Comparison of ENCODE assay signal across 8 mouse cellular contexts in genomic region chr11:73198190-73198589, GRCm38 (mm10). TPM values are rescaled to one million over a fixed set of nuclear protein-coding genes. Genes with fewer than 3 reads are reported as not detected.
DNase-seq lines count a peak whose midpoint lies in the region; ATAC-seq and TF ChIP-seq lines count a peak whose summit lies in the region.

No protein-coding gene starts in this region.

- peak overlapping the region; percentile 69 for H3K4me3 ChIP-seq in heart, embryonic 12.5 days
- H3K4me3 ChIP-seq in ES-Bruce4 (ENCODE audit: low read depth, low read length), result peak overlapping the region; percentile 91
- H3K4me3 ChIP-seq in forebrain, postnatal 0 days (ENCODE audit: low read depth, low read length), result peak overlapping the region; percentile 78
- H3K4me3 ChIP-seq in liver, postnatal 0 days (ENCODE audit: low read depth, low read length), result peak overlapping the region; percentile 71

- peaks cover 10% of the 10 kb centered on the region; the same call in 1 of the 2 replicates for H3K4me1 ChIP-seq in heart, embryonic 12.5 days (replicated peaks)
- H3K4me1 ChIP-seq in ES-Bruce4 (ENCODE audit: control insufficient read depth, insufficient read depth, low read length), result no peaks in the 10 kb centered on the region
- peaks cover 20% of the 10 kb centered on the region for H3K4me1 ChIP-seq in forebrain, postnatal 0 days (ENCODE audit: insufficient read depth)
- H3K4me1 ChIP-seq in liver, postnatal 0 days (ENCODE audit: insufficient read depth), result peaks cover 18% of the 10 kb centered on the region

- H3K9me3 ChIP-seq in heart, embryonic 12.5 days (replicated peaks), result no peaks in the 10 kb centered on the region
- H3K9me3 ChIP-seq in ES-Bruce4 (replicated peaks; ENCODE audit: control insufficient read depth, insufficient read depth, low read length, poor library complexity, severe bottlenecking), result no peaks in the 10 kb centered on the region
- no peaks in the 10 kb centered on the region for H3K9me3 ChIP-seq in forebrain, postnatal 0 days (ENCODE audit: low read length)
- no peaks in the 10 kb centered on the region for H3K9me3 ChIP-seq in liver, postnatal 0 days (ENCODE audit: low read length)

- peak overlapping the region; percentile 94 for H3K4me2 ChIP-seq in heart, embryonic 12.5 days
- H3K4me2 ChIP-seq in forebrain, postnatal 0 days (ENCODE audit: low read depth), result peak overlapping the region; percentile 97
- H3K4me2 ChIP-seq in liver, postnatal 0 days (ENCODE audit: low read depth, low read length), result peak overlapping the region; percentile 97

- no peak for ATAC-seq in heart, embryonic 12.5 days (ENCODE audit: insufficient number of reproducible peaks, low FRiP score)
- no peak for ATAC-seq in forebrain, postnatal 0 days
- ATAC-seq in liver, postnatal 0 days, result no peak
- ATAC-seq in monocyte, adult 5-6 weeks (replicated peaks; ENCODE audit: insufficient number of reproducible peaks, low FRiP score, low TSS enrichment, poor library complexity, severe bottlenecking), result no peak

- no peak for TF ChIP-seq EP300 in ES-Bruce4 (IDR thresholded peaks at IDR 0.05; ENCODE audit: insufficient read depth, low read depth, low read length)
- TF ChIP-seq EP300 in liver, postnatal 0 days (IDR thresholded peaks at IDR 0.05; ENCODE audit: low read depth), result no peak

- intact Hi-C loops in left cerebral cortex, postnatal 4 days (cut with DNase I), result no loop called here

- 2% methylated on average over 1 of the region's 1 CpGs for WGBS in heart, embryonic 12.5 days
- 12% methylated on average over 1 of the region's 1 CpGs for WGBS in forebrain, postnatal 0 days
- WGBS in liver, postnatal 0 days (ENCODE audit: insufficient replicate concordance), result 3% methylated on average over 1 of the region's 1 CpGs

- H3K9ac ChIP-seq in heart, embryonic 12.5 days, result peak overlapping the region; percentile 84
- H3K9ac ChIP-seq in ES-Bruce4 (ENCODE audit: low read depth, poor library complexity, severe bottlenecking), result peak overlapping the region; percentile 45
- H3K9ac ChIP-seq in forebrain, postnatal 0 days, result peak overlapping the region; percentile 68; the same call in 1 of the 2 replicates
- H3K9ac ChIP-seq in liver, postnatal 0 days (replicated peaks), result peak overlapping the region; percentile 87

- no peak overlapping the region for H3K27ac ChIP-seq in heart, embryonic 12.5 days (ENCODE audit: poor library complexity, severe bottlenecking)
- H3K27ac ChIP-seq in ES-Bruce4 (ENCODE audit: insufficient read depth, low read length), result no peak overlapping the region
- no peak overlapping the region for H3K27ac ChIP-seq in forebrain, postnatal 0 days (ENCODE audit: low read depth, low read length)
- H3K27ac ChIP-seq in liver, postnatal 0 days (ENCODE audit: low read depth), result no peak overlapping the region

- peaks cover 4% of the 10 kb centered on the region for H3K36me3 ChIP-seq in heart, embryonic 12.5 days
- H3K36me3 ChIP-seq in ES-Bruce4 (ENCODE audit: control insufficient read depth, insufficient read depth, low read length, poor library complexity, severe bottlenecking), result no peaks in the 10 kb centered on the region
- H3K36me3 ChIP-seq in forebrain, postnatal 0 days (ENCODE audit: insufficient read depth), result peaks cover 10% of the 10 kb centered on the region
- peaks cover 9% of the 10 kb centered on the region; the same call in 1 of the 2 replicates for H3K36me3 ChIP-seq in liver, postnatal 0 days (replicated peaks; ENCODE audit: insufficient read depth, low read length)

- no peak for DNase-seq in heart, postnatal 4 days
- DNase-seq in forebrain, postnatal 0 days, result no peak
- no peak for DNase-seq in liver, postnatal 0 days
- no peak for DNase-seq in left cerebral cortex, postnatal 4 days
- DNase-seq in thymus, postnatal 4 days, result no peak

- TF ChIP-seq POLR2A in ES-Bruce4 (IDR thresholded peaks at IDR 0.05; ENCODE audit: insufficient read depth, low read length), result no peak

- no peaks in the 10 kb centered on the region for H3K27me3 ChIP-seq in heart, embryonic 12.5 days (replicated peaks)
- no peaks in the 10 kb centered on the region for H3K27me3 ChIP-seq in ES-Bruce4 (ENCODE audit: control insufficient read depth, insufficient read depth, low read length, poor library complexity, severe bottlenecking)
- no peaks in the 10 kb centered on the region; the same call in 1 of the 2 replicates for H3K27me3 ChIP-seq in forebrain, postnatal 0 days (ENCODE audit: insufficient read depth, low read length)
- no peaks in the 10 kb centered on the region for H3K27me3 ChIP-seq in liver, postnatal 0 days (ENCODE audit: insufficient read depth, low read length)

- no peak for TF ChIP-seq CTCF in ES-Bruce4 (IDR thresholded peaks at IDR 0.05; ENCODE audit: low read depth, low read length)
- no peak for TF ChIP-seq CTCF in forebrain, postnatal 0 days (IDR thresholded peaks at IDR 0.05; ENCODE audit: low read depth)
- TF ChIP-seq CTCF in liver, postnatal 0 days (IDR thresholded peaks at IDR 0.05; ENCODE audit: low read depth), result no peak

RNA-seq across cellular contexts. Expression of gene Ctns, which starts 0.7 kb away (rescaled TPM):
- 13.9 and 15.9 TPM in 2 replicates for polyA plus RNA-seq in heart, embryonic 12.5 days (2016; fragmentation: Nextera tagmentation; extraction: Ambion mirVana)
- 1 to 10 TPM; 8.4 to 8.7 TPM for total RNA-seq in heart, postnatal 4 days (2021)
- 15.3 and 15.4 TPM in 2 replicates for polyA plus RNA-seq in ES-Bruce4 (2011; ENCODE audit: insufficient read depth, insufficient read length, low read depth, missing spikeins)
- total RNA-seq in forebrain, postnatal 0 days (2014; rRNA removed), result 15.3 and 17.0 TPM in 2 replicates
- polyA plus RNA-seq in forebrain, postnatal 0 days (2015; fragmentation: Nextera tagmentation; extraction: Ambion mirVana), result 9.6 and 12.7 TPM in 2 replicates
- polyA plus RNA-seq in liver, postnatal 0 days (2015; fragmentation: Nextera tagmentation; extraction: Ambion mirVana), result 7.3 and 8.4 TPM in 2 replicates
- 15.6 to 19.4 TPM (median 18.2 TPM) in 3 replicates for total RNA-seq in monocyte, adult 5-6 weeks (2017)
- total RNA-seq in left cerebral cortex, postnatal 4 days (2021), result 10 to 100 TPM; 17.7 to 21.1 TPM

RNA-seq across cellular contexts. Expression of gene Shpk, which starts 1.1 kb away (rescaled TPM):
- 0.36 and 0.54 TPM in 2 replicates for polyA plus RNA-seq in heart, embryonic 12.5 days (2016; fragmentation: Nextera tagmentation; extraction: Ambion mirVana)
- 1 to 10 TPM in 1 of 2 experiments, under 1 TPM in 1; 0.95 to 1.1 TPM for total RNA-seq in heart, postnatal 4 days (2021)
- 0.93 and 0.94 TPM in 2 replicates for polyA plus RNA-seq in ES-Bruce4 (2011; ENCODE audit: insufficient read depth, insufficient read length, low read depth, missing spikeins)
- 0.85 and 1.8 TPM in 2 replicates for total RNA-seq in forebrain, postnatal 0 days (2014; rRNA removed)
- polyA plus RNA-seq in forebrain, postnatal 0 days (2015; fragmentation: Nextera tagmentation; extraction: Ambion mirVana), result 1.5 and 2.2 TPM in 2 replicates
- polyA plus RNA-seq in liver, postnatal 0 days (2015; fragmentation: Nextera tagmentation; extraction: Ambion mirVana), result 8.1 and 8.2 TPM in 2 replicates
- 0.64 to 3.0 TPM (median 1.2 TPM) in 3 replicates for total RNA-seq in monocyte, adult 5-6 weeks (2017)
- total RNA-seq in left cerebral cortex, postnatal 4 days (2021), result 1 to 10 TPM; 1.1 to 1.2 TPM

RNA-seq across cellular contexts. Expression of gene Tax1bp3, which starts 21.3 kb away (rescaled TPM):
- polyA plus RNA-seq in heart, embryonic 12.5 days (2016; fragmentation: Nextera tagmentation; extraction: Ambion mirVana), result 239 and 249 TPM in 2 replicates
- 100 to 1,000 TPM; 109 to 112 TPM for total RNA-seq in heart, postnatal 4 days (2021)
- polyA plus RNA-seq in ES-Bruce4 (2011; ENCODE audit: insufficient read depth, insufficient read length, low read depth, missing spikeins), result 36.2 and 37.1 TPM in 2 replicates
- 52.2 and 59.5 TPM in 2 replicates for total RNA-seq in forebrain, postnatal 0 days (2014; rRNA removed)
- 122 and 137 TPM in 2 replicates for polyA plus RNA-seq in forebrain, postnatal 0 days (2015; fragmentation: Nextera tagmentation; extraction: Ambion mirVana)
- 32.7 and 35.6 TPM in 2 replicates for polyA plus RNA-seq in liver, postnatal 0 days (2015; fragmentation: Nextera tagmentation; extraction: Ambion mirVana)
- 14.2 to 15.7 TPM (median 14.6 TPM) in 3 replicates for total RNA-seq in monocyte, adult 5-6 weeks (2017)
- 10 to 100 TPM; 42.2 to 42.5 TPM for total RNA-seq in left cerebral cortex, postnatal 4 days (2021)

RNA-seq across cellular contexts. Expression of gene Emc6, which starts 21.4 kb away (rescaled TPM):
- polyA plus RNA-seq in heart, embryonic 12.5 days (2016; fragmentation: Nextera tagmentation; extraction: Ambion mirVana), result 97.4 and 101 TPM in 2 replicates
- total RNA-seq in heart, postnatal 4 days (2021), result 10 to 100 TPM; 66.3 to 67.9 TPM
- polyA plus RNA-seq in ES-Bruce4 (2011; ENCODE audit: insufficient read depth, insufficient read length, low read depth, missing spikeins), result 51.9 TPM in 2 replicates
- total RNA-seq in forebrain, postnatal 0 days (2014; rRNA removed), result 127 and 153 TPM in 2 replicates
- 182 and 219 TPM in 2 replicates for polyA plus RNA-seq in forebrain, postnatal 0 days (2015; fragmentation: Nextera tagmentation; extraction: Ambion mirVana)
- 169 and 174 TPM in 2 replicates for polyA plus RNA-seq in liver, postnatal 0 days (2015; fragmentation: Nextera tagmentation; extraction: Ambion mirVana)
- 28.3 to 33.4 TPM (median 32.5 TPM) in 3 replicates for total RNA-seq in monocyte, adult 5-6 weeks (2017)
- total RNA-seq in left cerebral cortex, postnatal 4 days (2021), result 10 to 100 TPM; 59.8 to 64.3 TPM

RNA-seq across cellular contexts. Expression of gene Trpv1, which starts 35.9 kb away (rescaled TPM):
- 0.05 TPM in 1 of 2 replicates, not detected in the other for polyA plus RNA-seq in heart, embryonic 12.5 days (2016; fragmentation: Nextera tagmentation; extraction: Ambion mirVana)
- not detected for total RNA-seq in heart, postnatal 4 days (2021)
- not detected in 2 replicates for polyA plus RNA-seq in ES-Bruce4 (2011; ENCODE audit: insufficient read depth, insufficient read length, low read depth, missing spikeins)
- total RNA-seq in forebrain, postnatal 0 days (2014; rRNA removed), result 0.38 TPM in 2 replicates
- 0.22 and 0.38 TPM in 2 replicates for polyA plus RNA-seq in forebrain, postnatal 0 days (2015; fragmentation: Nextera tagmentation; extraction: Ambion mirVana)
- polyA plus RNA-seq in liver, postnatal 0 days (2015; fragmentation: Nextera tagmentation; extraction: Ambion mirVana), result 0.07 TPM in 2 replicates
- total RNA-seq in monocyte, adult 5-6 weeks (2017), result not detected in 3 replicates
- total RNA-seq in left cerebral cortex, postnatal 4 days (2021), result under 1 TPM; 0.46 to 0.82 TPM
